Mouse (Mus musculus): ENCODE results near the gene Limd2. TPM values are rescaled to one million over a fixed set of nuclear protein-coding genes. Genes with fewer than 3 reads are reported as not detected.
"Not testable (repeated sequence)": the region's sequence is repeated elsewhere in the genome, so short reads cannot be mapped to it uniquely, and the experiment has no call there.

The Limd2 gene
- total RNA-seq, 2 experiments from 2014 or later, result 9.5 to 11.7 TPM

- DNase-seq (ENCODE audit: low spot score in 2 of 2), result no peak
These were observed 31.2 kb downstream of the Limd2 start for GRCm38 (mm10) chr11:106129477-106129876.

- DNase-seq (ENCODE audit: low spot score in 2 of 2), result not testable (repeated sequence)
These were observed 33.8 kb downstream of the Limd2 start for GRCm38 (mm10) chr11:106126727-106127373.

- DNase-seq (ENCODE audit: low spot score in 2 of 2), result no peak
These were observed 34.8 kb downstream of the Limd2 start for GRCm38 (mm10) chr11:106125827-106126226.

GRCm38 (mm10) chr11:106124784-106125183 lies 35.9 kb downstream of the Limd2 start:
- DNase-seq (ENCODE audit: low spot score in 2 of 2), result no peak

- DNase-seq (ENCODE audit: low spot score in 2 of 2), result no peak
These were observed 37.9 kb downstream of the Limd2 start for GRCm38 (mm10) chr11:106122736-106123135.

- DNase-seq (ENCODE audit: low spot score in 2 of 2), result no peak
These were observed 38.4 kb downstream of the Limd2 start for GRCm38 (mm10) chr11:106122221-106122620.

- DNase-seq (ENCODE audit: low spot score in 2 of 2), result no peak
These were observed 49.0 kb downstream of the Limd2 start for GRCm38 (mm10) chr11:106111688-106112087.

Other genes starting within 250 kb of the Limd2 start
- 100 to 1,000 TPM; 168 to 204 TPM for gene Cyb561, start 207.5 kb downstream of the Limd2 start, total RNA-seq (2021)
- gene Ace, start 192.9 kb downstream of the Limd2 start, total RNA-seq (2021), result 10 to 100 TPM; 11.0 to 16.0 TPM
- gene Ace3, start 166.2 kb downstream of the Limd2 start, total RNA-seq (2021), result not detected
- under 1 TPM in 1 of 2 experiments, not detected in 1; 0.29 TPM for gene Kcnh6, start 152.7 kb downstream of the Limd2 start, total RNA-seq (2021)
- gene Dcaf7, start 124.0 kb downstream of the Limd2 start, total RNA-seq (2021), result 10 to 100 TPM; 44.5 to 47.6 TPM
- 10 to 100 TPM; 32.3 to 33.3 TPM for gene Taco1, start 94.8 kb downstream of the Limd2 start, total RNA-seq (2021)
- 10 to 100 TPM; 34.3 to 37.3 TPM for gene Map3k3, start 76.2 kb downstream of the Limd2 start, total RNA-seq (2021)
- gene Gm10840, start within 50 bp of the Limd2 start, total RNA-seq (2021), result not detected
- gene Strada, start 41.3 kb upstream of the Limd2 start, total RNA-seq (2021), result 10 to 100 TPM; 11.6 to 13.1 TPM
- gene Ccdc47, start 55.5 kb upstream of the Limd2 start, total RNA-seq (2021), result 100 to 1,000 TPM; 106 to 118 TPM
- gene Ddx42, start 56.1 kb upstream of the Limd2 start, total RNA-seq (2021), result 10 to 100 TPM; 42.1 to 55.2 TPM
- 10 to 100 TPM; 53.6 to 55.8 TPM for gene Ftsj3, start 95.2 kb upstream of the Limd2 start, total RNA-seq (2021)
- gene Psmc5, start 95.3 kb upstream of the Limd2 start, total RNA-seq (2021), result 100 to 1,000 TPM; 157 to 159 TPM
- 10 to 100 TPM; 47.4 to 63.7 TPM for gene Smarcd2, start 112.1 kb upstream of the Limd2 start, total RNA-seq (2021)
- gene Tcam1, start 115.8 kb upstream of the Limd2 start, total RNA-seq (2021), result under 1 TPM; 0.10 to 0.13 TPM
- not detected for gene Gh, start 141.0 kb upstream of the Limd2 start, total RNA-seq (2021)
- gene Cd79b, start 153.9 kb upstream of the Limd2 start, total RNA-seq (2021), result under 1 TPM; 0.86 to 0.93 TPM
- under 1 TPM; 0.20 to 0.99 TPM for gene Scn4a, start 192.4 kb upstream of the Limd2 start, total RNA-seq (2021)
- gene Prr29, start 204.6 kb upstream of the Limd2 start, total RNA-seq (2021), result not detected
- gene Icam2, start 227.2 kb upstream of the Limd2 start, total RNA-seq (2021), result 10 to 100 TPM; 12.5 to 15.0 TPM